Mouse (Mus musculus): ENCODE results near the gene Cdkn1b. TPM values are rescaled to one million over a fixed set of nuclear protein-coding genes. Genes with fewer than 3 reads are reported as not detected.
A peak's percentile ranks its signal among the peaks of the same experiment; 100 is the strongest.

The Cdkn1b gene
- 10 to 100 TPM; 45.0 to 46.9 TPM for total RNA-seq (2021)

GRCm38 (mm10) chr6:134920190-134921013 lies at the start of gene Cdkn1b:
Gene Cdkn1b, plus strand, starts transcription at chr6:134920401.
- intact Hi-C loops (cut with DNase I), result loop anchor here (5.0 kb wide), 1 partner anchor 33 kb away; no protein-coding TSS in a partner anchor

GRCm38 (mm10) chr6:134870887-134871286 lies 49.3 kb upstream of the Cdkn1b start:
- intact Hi-C loops (cut with DNase I), result no loop called here
- no peak for DNase-seq (ENCODE audit: extremely low spot score in 1 of 2, low spot score in 2 of 2)

More at GRCm38 (mm10) chr6:134920190-134921013, at the start of gene Cdkn1b:
- peak; percentile 90 to 94 for DNase-seq (ENCODE audit: extremely low spot score in 1 of 2, low spot score in 2 of 2)

GRCm38 (mm10) chr6:134872236-134872635 lies 48.0 kb upstream of the Cdkn1b start:
- intact Hi-C loops (cut with DNase I), result no loop called here
- no peak for DNase-seq (ENCODE audit: extremely low spot score in 1 of 2, low spot score in 2 of 2)

GRCm38 (mm10) chr6:134873018-134873417 lies 47.2 kb upstream of the Cdkn1b start:
- DNase-seq (ENCODE audit: extremely low spot score in 1 of 2, low spot score in 2 of 2), result no peak
- intact Hi-C loops (cut with DNase I), result no loop called here

GRCm38 (mm10) chr6:134876795-134877194 lies 43.4 kb upstream of the Cdkn1b start:
- intact Hi-C loops (cut with DNase I), result no loop called here
- DNase-seq (ENCODE audit: extremely low spot score in 1 of 2, low spot score in 2 of 2), result no peak

GRCm38 (mm10) chr6:134877276-134877675 lies 42.9 kb upstream of the Cdkn1b start:
- intact Hi-C loops (cut with DNase I), result no loop called here
- no peak for DNase-seq (ENCODE audit: extremely low spot score in 1 of 2, low spot score in 2 of 2)

GRCm38 (mm10) chr6:134877892-134878291 lies 42.3 kb upstream of the Cdkn1b start:
- DNase-seq (ENCODE audit: extremely low spot score in 1 of 2, low spot score in 2 of 2), result no peak
- intact Hi-C loops (cut with DNase I), result no loop called here

- no peak for DNase-seq (ENCODE audit: extremely low spot score in 1 of 2, low spot score in 2 of 2)
- intact Hi-C loops (cut with DNase I), result no loop called here
Measured at GRCm38 (mm10) chr6:134879556-134879955, 40.6 kb upstream of the Cdkn1b start.

- intact Hi-C loops (cut with DNase I), result no loop called here
- no peak for DNase-seq (ENCODE audit: extremely low spot score in 1 of 2, low spot score in 2 of 2)
Measured at GRCm38 (mm10) chr6:134880046-134880445, 40.2 kb upstream of the Cdkn1b start.

- DNase-seq (ENCODE audit: extremely low spot score in 1 of 2, low spot score in 2 of 2), result no peak
- intact Hi-C loops (cut with DNase I), result no loop called here
Measured at GRCm38 (mm10) chr6:134883661-134884060, 36.5 kb upstream of the Cdkn1b start.

- intact Hi-C loops (cut with DNase I), result loop anchor here (5.0 kb wide), 1 partner anchor 37 kb away; the partner anchor contains the start of gene Cdkn1b
- DNase-seq (ENCODE audit: extremely low spot score in 1 of 2, low spot score in 2 of 2), result no peak
Measured at GRCm38 (mm10) chr6:134885515-134885914, 34.7 kb upstream of the Cdkn1b start.

- DNase-seq (ENCODE audit: extremely low spot score in 1 of 2, low spot score in 2 of 2), result no peak
- intact Hi-C loops (cut with DNase I), result loop anchor here (5.0 kb wide), 1 partner anchor 36 kb away; the partner anchor contains the start of gene Cdkn1b
Measured at GRCm38 (mm10) chr6:134886475-134886874, 33.7 kb upstream of the Cdkn1b start.

GRCm38 (mm10) chr6:134887008-134887407 lies 33.2 kb upstream of the Cdkn1b start:
- peak in 1 of 2 experiments; percentile 20 for DNase-seq (ENCODE audit: extremely low spot score in 1 of 2, low spot score in 2 of 2)
- intact Hi-C loops (cut with DNase I), result loop anchor here (5.0 kb wide), 1 partner anchor 35 kb away; the partner anchor contains the start of gene Cdkn1b

- intact Hi-C loops (cut with DNase I), result loop anchor here (5.0 kb wide), 1 partner anchor 34 kb away; the partner anchor contains the start of gene Cdkn1b
Measured at GRCm38 (mm10) chr6:134887711-134888449, 32.3 kb upstream of the Cdkn1b start.

GRCm38 (mm10) chr6:134888563-134889017 lies 31.6 kb upstream of the Cdkn1b start:
- intact Hi-C loops (cut with DNase I), result loop anchor here (5.0 kb wide), 1 partner anchor 34 kb away; the partner anchor contains the start of gene Cdkn1b
- DNase-seq (ENCODE audit: extremely low spot score in 1 of 2, low spot score in 2 of 2), result peak; percentile 56 to 76

More at GRCm38 (mm10) chr6:134887711-134888449, 32.3 kb upstream of the Cdkn1b start:
- DNase-seq (ENCODE audit: extremely low spot score in 1 of 2, low spot score in 2 of 2), result peak; percentile 87 to 90

- no peak for DNase-seq (ENCODE audit: extremely low spot score in 1 of 2, low spot score in 2 of 2)
- intact Hi-C loops (cut with DNase I), result loop anchor here (5.0 kb wide), 1 partner anchor 33 kb away; the partner anchor contains the start of gene Cdkn1b
Measured at GRCm38 (mm10) chr6:134889763-134890162, 30.4 kb upstream of the Cdkn1b start.

GRCm38 (mm10) chr6:134890436-134890835 lies 29.8 kb upstream of the Cdkn1b start:
- DNase-seq (ENCODE audit: extremely low spot score in 1 of 2, low spot score in 2 of 2), result no peak
- intact Hi-C loops (cut with DNase I), result no loop called here

GRCm38 (mm10) chr6:134896570-134897436 lies 23.4 kb upstream of the Cdkn1b start:
- intact Hi-C loops (cut with DNase I), result no loop called here
- DNase-seq (ENCODE audit: extremely low spot score in 1 of 2, low spot score in 2 of 2), result no peak
